Mouse (Mus musculus): ENCODE results near the gene Psmd5.

The Psmd5 gene

GRCm38 (mm10) chr2:34874816-34875345 lies at the start of gene Psmd5:
TSS of gene Psmd5 (minus strand) at chr2:34874968.
- no peak for DNase-seq (ENCODE audit: low read depth, low spot score)

- DNase-seq (ENCODE audit: low read depth, low spot score), result no peak
These were observed 48.0 kb upstream of the Psmd5 start for GRCm38 (mm10) chr2:34922729-34923128.

- DNase-seq (ENCODE audit: low read depth, low spot score), result no peak
These were observed 45.4 kb upstream of the Psmd5 start for GRCm38 (mm10) chr2:34920144-34920543.

- no peak for DNase-seq (ENCODE audit: low read depth, low spot score)
These were observed 40.3 kb upstream of the Psmd5 start for GRCm38 (mm10) chr2:34915103-34915502.

- DNase-seq (ENCODE audit: low read depth, low spot score), result no peak
These were observed 40.0 kb upstream of the Psmd5 start for GRCm38 (mm10) chr2:34914823-34915082.

GRCm38 (mm10) chr2:34914069-34914822 lies 39.5 kb upstream of the Psmd5 start:
- peak; percentile 44 for DNase-seq (ENCODE audit: low read depth, low spot score)

GRCm38 (mm10) chr2:34913218-34914068 lies 38.7 kb upstream of the Psmd5 start, which contains the start of gene Phf19:
TSS of gene Phf19 (minus strand) at chr2:34914026.
- DNase-seq (ENCODE audit: low read depth, low spot score), result no peak

GRCm38 (mm10) chr2:34912613-34913012 lies 37.8 kb upstream of the Psmd5 start:
- no peak for DNase-seq (ENCODE audit: low read depth, low spot score)

GRCm38 (mm10) chr2:34911871-34912270 lies 37.1 kb upstream of the Psmd5 start:
- DNase-seq (ENCODE audit: low read depth, low spot score), result no peak

- no peak for DNase-seq (ENCODE audit: low read depth, low spot score)
These were observed 35.0 kb upstream of the Psmd5 start for GRCm38 (mm10) chr2:34909719-34910118.

GRCm38 (mm10) chr2:34906861-34907604 lies 32.3 kb upstream of the Psmd5 start:
- DNase-seq (ENCODE audit: low read depth, low spot score), result peak; percentile 64

GRCm38 (mm10) chr2:34906426-34906825 lies 31.7 kb upstream of the Psmd5 start:
- no peak for DNase-seq (ENCODE audit: low read depth, low spot score)

GRCm38 (mm10) chr2:34904849-34905542 lies 30.2 kb upstream of the Psmd5 start:
- peak; percentile 99 for DNase-seq (ENCODE audit: low read depth, low spot score)

- DNase-seq (ENCODE audit: low read depth, low spot score), result peak; percentile 4
These were observed 29.1 kb upstream of the Psmd5 start for GRCm38 (mm10) chr2:34903652-34904405.

GRCm38 (mm10) chr2:34903191-34903590 lies 28.4 kb upstream of the Psmd5 start:
- no peak for DNase-seq (ENCODE audit: low read depth, low spot score)

GRCm38 (mm10) chr2:34902731-34903130 lies 28.0 kb upstream of the Psmd5 start:
- no peak for DNase-seq (ENCODE audit: low read depth, low spot score)

GRCm38 (mm10) chr2:34901726-34902125 lies 27.0 kb upstream of the Psmd5 start:
- DNase-seq (ENCODE audit: low read depth, low spot score), result no peak

- no peak for DNase-seq (ENCODE audit: low read depth, low spot score)
These were observed 25.6 kb upstream of the Psmd5 start for GRCm38 (mm10) chr2:34900412-34900811.

GRCm38 (mm10) chr2:34899682-34900081 lies 24.9 kb upstream of the Psmd5 start:
- peak; percentile 13 for DNase-seq (ENCODE audit: low read depth, low spot score)

- DNase-seq (ENCODE audit: low read depth, low spot score), result peak; percentile 13
These were observed 23.1 kb upstream of the Psmd5 start for GRCm38 (mm10) chr2:34897820-34898219.
